Mouse (Mus musculus) heart, postnatal 14 days (tissue): ENCODE results near the gene Baz2b. TPM values are rescaled to one million over a fixed set of nuclear protein-coding genes. Genes with fewer than 3 reads are reported as not detected.

Experiments
- DNase-seq, 2 experiments: peaks; one replicate each; pipeline ENCODE4 v3.0.0; 2021 to 2022
- intact Hi-C: fragments of 180-260 bp; cut with DNase I; formaldehyde crosslinking; loops from one replicate; pipeline ENCODE4 v1.15.1; 2025
- total RNA-seq, 2 experiments: library from RNA; stranded (reverse); gene quantifications; 2 replicates each; pipeline ENCODE4 v1.2.3; 2021

Gene Baz2b
- total RNA-seq, 2 experiments from 2014 or later = 44.6 to 54.8 TPM

- intact Hi-C loops = loop anchor here (10.0 kb wide), 2 partner anchors 249 to 669 kb away; no protein-coding TSS in a partner anchor
- DNase-seq = no peak
These were observed 5.9 kb downstream of the Baz2b start for GRCm38 (mm10) chr2:60203733-60204132.

GRCm38 (mm10) chr2:60202900-60203530, 6.6 kb downstream of the Baz2b start:
- DNase-seq = no peak
- intact Hi-C loops = loop anchor here (10.0 kb wide), 2 partner anchors 248 to 668 kb away; no protein-coding TSS in a partner anchor

- intact Hi-C loops = loop anchor here (10.0 kb wide), 2 partner anchors 246 to 666 kb away; no protein-coding TSS in a partner anchor
- peak; percentile 56 to 67 for DNase-seq
These were observed 9.0 kb downstream of the Baz2b start for GRCm38 (mm10) chr2:60200667-60201066.

- intact Hi-C loops = loop anchor here (10.0 kb wide), 2 partner anchors 245 to 665 kb away; no protein-coding TSS in a partner anchor
- no peak for DNase-seq
These were observed 9.5 kb downstream of the Baz2b start for GRCm38 (mm10) chr2:60200051-60200562.

- DNase-seq = no peak
- intact Hi-C loops = no loop called here
These were observed 12.8 kb downstream of the Baz2b start for GRCm38 (mm10) chr2:60196841-60197240.

- intact Hi-C loops = no loop called here
- DNase-seq = no peak
These were observed 27.9 kb downstream of the Baz2b start for GRCm38 (mm10) chr2:60181696-60182095.

- no peak for DNase-seq
- intact Hi-C loops = no loop called here
These were observed 32.1 kb downstream of the Baz2b start for GRCm38 (mm10) chr2:60177490-60177889.

- intact Hi-C loops = no loop called here
- no peak for DNase-seq
These were observed 33.6 kb downstream of the Baz2b start for GRCm38 (mm10) chr2:60176087-60176486.

- intact Hi-C loops = no loop called here
- no peak for DNase-seq
These were observed 34.6 kb downstream of the Baz2b start for GRCm38 (mm10) chr2:60175078-60175477.

- peak in 1 of 2 experiments; percentile 8 for DNase-seq
- intact Hi-C loops = no loop called here
These were observed 36.0 kb downstream of the Baz2b start for GRCm38 (mm10) chr2:60173595-60173994.

GRCm38 (mm10) chr2:60173190-60173589, 36.4 kb downstream of the Baz2b start:
- DNase-seq = no peak
- intact Hi-C loops = no loop called here

GRCm38 (mm10) chr2:60172531-60172914, 37.1 kb downstream of the Baz2b start:
- DNase-seq = no peak
- intact Hi-C loops = no loop called here

GRCm38 (mm10) chr2:60171786-60172530, 37.7 kb downstream of the Baz2b start:
- peak in 1 of 2 experiments; percentile 20 for DNase-seq
- intact Hi-C loops = no loop called here

GRCm38 (mm10) chr2:60166878-60167277, 42.8 kb downstream of the Baz2b start:
- intact Hi-C loops = no loop called here
- no peak for DNase-seq

- DNase-seq = no peak
- intact Hi-C loops = no loop called here
These were observed 44.0 kb downstream of the Baz2b start for GRCm38 (mm10) chr2:60165679-60166078.

- DNase-seq = no peak
- intact Hi-C loops = no loop called here
These were observed 45.9 kb downstream of the Baz2b start for GRCm38 (mm10) chr2:60163744-60164143.

GRCm38 (mm10) chr2:60152481-60152880, 57.2 kb downstream of the Baz2b start:
- DNase-seq = no peak
- intact Hi-C loops = no loop called here

GRCm38 (mm10) chr2:60148651-60149050, 61.0 kb downstream of the Baz2b start:
- intact Hi-C loops = no loop called here
- no peak for DNase-seq

- intact Hi-C loops = no loop called here
- no peak for DNase-seq
These were observed 62.2 kb downstream of the Baz2b start for GRCm38 (mm10) chr2:60147428-60147827.

GRCm38 (mm10) chr2:60145742-60146141, 63.9 kb downstream of the Baz2b start:
- intact Hi-C loops = no loop called here

GRCm38 (mm10) chr2:60143383-60143782, 66.3 kb downstream of the Baz2b start:
- intact Hi-C loops = no loop called here
- no peak for DNase-seq

More at GRCm38 (mm10) chr2:60145742-60146141, 63.9 kb downstream of the Baz2b start:
- peak in 1 of 2 experiments; percentile 29 for DNase-seq
